Mouse (Mus musculus): ENCODE measurements around the gene Nxnl1.

Gene Nxnl1

GRCm38 (mm10) chr8:71552770-71553169 is 13.6 kb downstream of the Nxnl1 start:
- no peak for DNase-seq

GRCm38 (mm10) chr8:71550754-71551153 is 15.6 kb downstream of the Nxnl1 start:
- DNase-seq: no peak

- no peak for DNase-seq
Measured at GRCm38 (mm10) chr8:71547590-71547989, 18.8 kb downstream of the Nxnl1 start.

- DNase-seq: no peak
Measured at GRCm38 (mm10) chr8:71545053-71545452, 21.3 kb downstream of the Nxnl1 start.

GRCm38 (mm10) chr8:71543755-71544154 is 22.6 kb downstream of the Nxnl1 start:
- no peak for DNase-seq

- peak; percentile 96 for DNase-seq
Measured at GRCm38 (mm10) chr8:71542632-71543343, 23.6 kb downstream of the Nxnl1 start, which contains the start of gene Mvb12a. Mvb12a (plus strand) TSS chr8:71542922.

- DNase-seq: peak; percentile 95
Measured at GRCm38 (mm10) chr8:71537028-71537867, 29.2 kb downstream of the Nxnl1 start, which contains the start of gene Bst2. Bst2 (minus strand) TSS chr8:71537456.

GRCm38 (mm10) chr8:71535663-71536062 is 30.7 kb downstream of the Nxnl1 start:
- DNase-seq: no peak

GRCm38 (mm10) chr8:71534263-71534810 is 32.1 kb downstream of the Nxnl1 start:
- no peak for DNase-seq

GRCm38 (mm10) chr8:71530735-71531467 is 35.5 kb downstream of the Nxnl1 start:
- DNase-seq: peak; percentile 42

GRCm38 (mm10) chr8:71528362-71529073 is 37.9 kb downstream of the Nxnl1 start:
- DNase-seq: peak; percentile 30

- no peak for DNase-seq
Measured at GRCm38 (mm10) chr8:71527162-71527870, 39.1 kb downstream of the Nxnl1 start.

GRCm38 (mm10) chr8:71526272-71526671 is 40.1 kb downstream of the Nxnl1 start:
- DNase-seq: no peak

GRCm38 (mm10) chr8:71525226-71526050 is 41.0 kb downstream of the Nxnl1 start, which contains the start of gene Ccdc194:
Ccdc194 (minus strand) TSS chr8:71525711.
- DNase-seq: no peak

GRCm38 (mm10) chr8:71521634-71522033 is 44.8 kb downstream of the Nxnl1 start:
- peak; percentile 91 for DNase-seq

GRCm38 (mm10) chr8:71519037-71519825 is 47.2 kb downstream of the Nxnl1 start:
- DNase-seq: peak; percentile 66

GRCm38 (mm10) chr8:71516786-71517185 is 49.6 kb downstream of the Nxnl1 start:
- no peak for DNase-seq

GRCm38 (mm10) chr8:71515043-71515442 is 51.4 kb downstream of the Nxnl1 start:
- no peak for DNase-seq

GRCm38 (mm10) chr8:71513018-71513754 is 53.2 kb downstream of the Nxnl1 start:
- DNase-seq: no peak

Measured in liver (tissue).